Mouse (Mus musculus): ENCODE data around the gene Ttll3. TPM values are rescaled to one million over a fixed set of nuclear protein-coding genes. Genes with fewer than 3 reads are reported as not detected.

Gene Ttll3
- 9.1 and 10.6 TPM in 2 replicates for polyA plus RNA-seq (2015; fragmentation: Nextera tagmentation; extraction: Ambion mirVana)

DNA sequence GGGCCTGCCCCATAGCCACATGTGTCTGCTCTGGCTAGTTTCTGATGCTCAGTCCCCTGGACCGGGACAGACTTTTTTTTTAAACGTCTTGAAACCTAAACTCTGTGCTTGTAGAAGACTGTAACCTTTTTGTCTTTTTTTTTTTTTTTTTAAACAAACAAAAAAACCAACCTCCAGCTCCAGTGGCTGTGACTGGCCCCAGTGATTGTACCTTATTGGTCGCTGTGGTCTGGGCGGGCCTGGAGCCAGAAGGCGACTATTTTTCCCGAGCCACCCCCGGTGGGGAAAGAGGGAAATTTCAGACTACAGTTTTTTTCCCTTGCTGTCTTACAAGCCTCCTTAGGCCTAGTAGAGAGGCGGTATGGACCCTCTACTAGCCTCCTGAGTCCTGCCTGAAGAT lies at the start of gene Ttll3:
Ttll3 (plus strand) TSS at position 301 of the 400 bp plus-strand sequence.

GRCm38 (mm10) chr6:113343177-113344092 lies 45.6 kb upstream of the Ttll3 start, which contains the start of gene Camk1:
Gene Camk1 (minus strand): TSS chr6:113343984.

GRCm38 (mm10) chr6:113377496-113378385 lies 11.3 kb upstream of the Ttll3 start, which contains the start of the genes Tada3 and Arpc4:
Gene Tada3 (minus strand): TSS chr6:113377883.
Gene Arpc4 (plus strand): TSS chr6:113378115.

GRCm38 (mm10) chr6:113419199-113419587 lies 30.1 kb downstream of the Ttll3 start, which contains the start of gene Rpusd3:
Gene Rpusd3 (minus strand): TSS chr6:113419340.

GRCm38 (mm10) chr6:113435664-113436205 lies 46.7 kb downstream of the Ttll3 start, which contains the start of gene Cidec:
Gene Cidec (minus strand): TSS chr6:113435760.

DNA sequence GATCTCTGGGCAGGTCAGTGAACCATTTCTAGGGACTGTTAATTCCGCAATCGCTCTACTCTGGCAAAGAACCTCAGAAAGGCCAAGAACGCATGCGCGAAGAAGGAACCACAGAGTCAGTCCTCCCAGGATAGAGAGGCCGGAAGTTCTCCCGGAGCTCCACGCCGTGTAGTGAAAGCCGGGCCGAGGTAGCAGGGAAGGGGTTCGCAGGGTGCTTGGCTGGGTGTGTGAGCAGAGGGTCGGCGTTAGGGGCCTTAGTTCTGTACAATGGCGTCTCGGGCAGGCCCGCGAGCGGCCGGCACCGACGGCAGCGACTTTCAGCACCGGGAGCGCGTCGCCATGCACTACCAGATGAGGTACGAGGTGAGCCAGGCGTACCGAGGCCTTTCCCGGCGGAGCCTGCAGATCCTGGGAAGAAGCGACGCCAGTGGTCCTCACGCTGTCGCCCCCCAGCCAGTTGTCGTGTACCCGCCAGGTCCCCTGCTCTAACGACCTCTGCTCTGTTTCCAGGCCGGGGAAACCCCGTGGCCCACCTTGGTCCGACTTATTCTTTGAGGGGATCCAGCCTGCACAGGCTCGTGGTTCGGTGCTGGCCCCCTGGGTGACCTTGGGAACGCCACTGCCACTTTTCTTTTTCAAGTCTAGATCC lies 53.5 kb downstream of the Ttll3 start, which contains the start of gene Jagn1:
Jagn1 (plus strand) TSS at position 128 of the 649 bp plus-strand sequence.

DNA sequence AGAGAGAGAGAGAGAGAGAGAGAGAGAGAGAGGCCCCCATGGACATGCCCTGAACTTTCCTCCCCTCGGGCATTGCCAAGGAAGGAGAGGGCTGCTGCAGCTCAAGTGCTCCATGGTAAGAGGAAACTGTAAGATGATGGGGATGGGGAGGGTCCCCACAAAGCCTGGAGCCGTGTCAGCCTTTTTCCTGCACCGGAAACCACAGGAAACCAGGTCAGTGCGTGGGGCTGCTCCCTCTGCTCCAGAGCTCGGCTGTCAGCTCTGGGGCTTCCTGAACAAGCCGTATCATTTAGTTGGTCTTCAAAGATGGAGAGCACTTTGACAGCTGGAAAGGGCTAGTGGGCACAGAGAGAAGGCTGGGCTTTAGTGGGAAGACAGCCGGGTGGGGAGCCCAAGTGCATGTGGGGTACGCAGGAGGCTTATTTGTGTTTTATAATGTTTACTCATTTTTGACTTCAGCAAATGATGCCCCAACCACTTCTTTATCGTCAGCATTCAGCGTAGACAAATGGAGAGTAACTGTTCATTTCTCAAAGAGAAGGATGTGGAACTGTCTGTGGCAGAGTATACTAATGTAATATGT lies 69.0 kb downstream of the Ttll3 start, which contains the start of gene Il17re:
Il17re (plus strand) TSS at position 533 of the 583 bp plus-strand sequence.

Small RNA genes lying within 50 kb of the gene (microRNA-seq; reads per million reads assigned to microRNA genes)
- gene Gm24387 = not detected

Other genes with a start within 250 kb of the Ttll3 start
- gene Lhfpl4, start 193.9 kb upstream of the Ttll3 start, polyA plus RNA-seq (2015; fragmentation: Nextera tagmentation; extraction: Ambion mirVana) = 47.2 and 49.8 TPM in 2 replicates
- gene Mtmr14, start 151.4 kb upstream of the Ttll3 start, polyA plus RNA-seq (2015; fragmentation: Nextera tagmentation; extraction: Ambion mirVana) = 26.7 and 30.6 TPM in 2 replicates
- 3.0 and 3.6 TPM in 2 replicates for gene Cpne9, start 107.0 kb upstream of the Ttll3 start, polyA plus RNA-seq (2015; fragmentation: Nextera tagmentation; extraction: Ambion mirVana)
- gene Brpf1, start 82.1 kb upstream of the Ttll3 start, polyA plus RNA-seq (2015; fragmentation: Nextera tagmentation; extraction: Ambion mirVana) = 8.7 and 9.2 TPM in 2 replicates
- 7.6 and 9.9 TPM in 2 replicates for gene Ogg1, start 62.3 kb upstream of the Ttll3 start, polyA plus RNA-seq (2015; fragmentation: Nextera tagmentation; extraction: Ambion mirVana)
- gene Camk1, start 45.3 kb upstream of the Ttll3 start, polyA plus RNA-seq (2015; fragmentation: Nextera tagmentation; extraction: Ambion mirVana) = 129 and 135 TPM in 2 replicates
- 58.7 and 61.9 TPM in 2 replicates for gene Tada3, start 11.4 kb upstream of the Ttll3 start, polyA plus RNA-seq (2015; fragmentation: Nextera tagmentation; extraction: Ambion mirVana)
- gene Arpc4, start 11.1 kb upstream of the Ttll3 start, polyA plus RNA-seq (2015; fragmentation: Nextera tagmentation; extraction: Ambion mirVana) = 448 and 455 TPM in 2 replicates
- gene Rpusd3, start 30.1 kb downstream of the Ttll3 start, polyA plus RNA-seq (2015; fragmentation: Nextera tagmentation; extraction: Ambion mirVana) = 24.3 and 25.1 TPM in 2 replicates
- gene Cidec, start 46.5 kb downstream of the Ttll3 start, polyA plus RNA-seq (2015; fragmentation: Nextera tagmentation; extraction: Ambion mirVana) = 0.17 and 0.70 TPM in 2 replicates
- gene Jagn1, start 53.3 kb downstream of the Ttll3 start, polyA plus RNA-seq (2015; fragmentation: Nextera tagmentation; extraction: Ambion mirVana) = 100 and 112 TPM in 2 replicates
- gene Il17re, start 69.2 kb downstream of the Ttll3 start, polyA plus RNA-seq (2015; fragmentation: Nextera tagmentation; extraction: Ambion mirVana) = 0.50 and 0.71 TPM in 2 replicates
- 7.8 and 8.7 TPM in 2 replicates for gene Il17rc, start 82.2 kb downstream of the Ttll3 start, polyA plus RNA-seq (2015; fragmentation: Nextera tagmentation; extraction: Ambion mirVana)
- 75.1 and 83.7 TPM in 2 replicates for gene Creld1, start 94.0 kb downstream of the Ttll3 start, polyA plus RNA-seq (2015; fragmentation: Nextera tagmentation; extraction: Ambion mirVana)
- 12.6 and 14.9 TPM in 2 replicates for gene Prrt3, start 112.7 kb downstream of the Ttll3 start, polyA plus RNA-seq (2015; fragmentation: Nextera tagmentation; extraction: Ambion mirVana)
- 116 and 117 TPM in 2 replicates for gene Emc3, start 142.4 kb downstream of the Ttll3 start, polyA plus RNA-seq (2015; fragmentation: Nextera tagmentation; extraction: Ambion mirVana)
- gene Fancd2, start 142.4 kb downstream of the Ttll3 start, polyA plus RNA-seq (2015; fragmentation: Nextera tagmentation; extraction: Ambion mirVana) = 0.81 and 1.0 TPM in 2 replicates
- 0.25 TPM in 2 replicates for gene Fancd2os, start 211.5 kb downstream of the Ttll3 start, polyA plus RNA-seq (2015; fragmentation: Nextera tagmentation; extraction: Ambion mirVana)
- 288 and 295 TPM in 2 replicates for gene Brk1, start 215.5 kb downstream of the Ttll3 start, polyA plus RNA-seq (2015; fragmentation: Nextera tagmentation; extraction: Ambion mirVana)
- 66.9 and 69.9 TPM in 2 replicates for gene Vhl, start 234.7 kb downstream of the Ttll3 start, polyA plus RNA-seq (2015; fragmentation: Nextera tagmentation; extraction: Ambion mirVana)
- 2.4 TPM in 2 replicates for gene Irak2, start 249.2 kb downstream of the Ttll3 start, polyA plus RNA-seq (2015; fragmentation: Nextera tagmentation; extraction: Ambion mirVana)

All from neural tube, postnatal 0 days (tissue).